Mouse (Mus musculus): ENCODE data around the gene Nras. TPM values are rescaled to one million over a fixed set of nuclear protein-coding genes. Genes with fewer than 3 reads are reported as not detected.

Gene Nras
- polyA plus RNA-seq (2014; fragmentation: Illumina TruSeq; extraction: RNeasy Lipid Tissue Mini Kit (QIAGEN cat#74804); ENCODE audit: low read depth, low replicate concordance): 29.5 TPM

DNA sequence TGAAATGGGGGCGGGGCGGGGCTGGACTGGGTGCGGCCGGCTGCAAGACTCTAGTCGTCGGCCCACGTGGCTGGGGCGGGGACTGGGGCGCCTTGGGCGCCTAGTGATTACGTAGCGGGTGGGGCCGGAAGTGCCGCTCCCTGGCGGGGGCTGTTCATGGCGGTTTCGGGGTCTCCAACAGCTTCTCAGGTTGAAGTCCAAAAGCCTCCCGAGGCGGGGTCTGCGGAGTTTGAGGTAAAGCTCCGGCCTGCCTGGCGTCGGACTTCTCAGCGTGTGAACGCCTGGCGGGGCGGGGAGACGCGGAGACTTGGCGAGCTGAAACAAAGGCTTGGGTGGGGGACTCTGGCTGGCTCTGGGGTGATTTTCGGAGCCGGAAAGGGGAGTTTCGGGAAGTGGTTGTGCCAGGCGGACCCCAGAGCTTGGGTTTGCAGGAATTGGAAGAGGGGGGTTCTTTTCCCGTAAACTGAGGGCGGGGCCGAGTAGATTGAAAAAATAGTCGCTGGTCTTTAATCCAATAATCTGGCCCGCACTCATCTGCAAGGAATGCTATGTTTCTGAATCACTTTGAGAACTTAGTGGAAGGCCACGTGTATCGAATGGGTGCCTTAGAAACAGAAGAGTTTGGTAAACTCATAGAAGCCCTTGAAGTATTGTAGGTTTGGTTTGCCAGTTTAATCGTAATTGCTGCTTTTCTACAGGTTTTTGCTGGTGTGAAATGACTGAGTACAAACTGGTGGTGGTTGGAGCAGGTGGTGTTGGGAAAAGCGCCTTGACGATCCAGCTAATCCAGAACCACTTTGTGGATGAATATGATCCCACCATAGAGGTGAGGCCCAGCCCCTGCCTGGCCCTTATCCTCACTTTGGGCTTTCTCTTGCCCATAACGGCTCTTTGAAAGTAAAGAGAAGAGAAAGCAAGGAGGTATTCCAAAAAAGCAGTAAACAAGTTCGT, at the start of gene Nras:
Nras (plus strand) TSS at position 79 of the 951 bp plus-strand sequence.

DNA sequence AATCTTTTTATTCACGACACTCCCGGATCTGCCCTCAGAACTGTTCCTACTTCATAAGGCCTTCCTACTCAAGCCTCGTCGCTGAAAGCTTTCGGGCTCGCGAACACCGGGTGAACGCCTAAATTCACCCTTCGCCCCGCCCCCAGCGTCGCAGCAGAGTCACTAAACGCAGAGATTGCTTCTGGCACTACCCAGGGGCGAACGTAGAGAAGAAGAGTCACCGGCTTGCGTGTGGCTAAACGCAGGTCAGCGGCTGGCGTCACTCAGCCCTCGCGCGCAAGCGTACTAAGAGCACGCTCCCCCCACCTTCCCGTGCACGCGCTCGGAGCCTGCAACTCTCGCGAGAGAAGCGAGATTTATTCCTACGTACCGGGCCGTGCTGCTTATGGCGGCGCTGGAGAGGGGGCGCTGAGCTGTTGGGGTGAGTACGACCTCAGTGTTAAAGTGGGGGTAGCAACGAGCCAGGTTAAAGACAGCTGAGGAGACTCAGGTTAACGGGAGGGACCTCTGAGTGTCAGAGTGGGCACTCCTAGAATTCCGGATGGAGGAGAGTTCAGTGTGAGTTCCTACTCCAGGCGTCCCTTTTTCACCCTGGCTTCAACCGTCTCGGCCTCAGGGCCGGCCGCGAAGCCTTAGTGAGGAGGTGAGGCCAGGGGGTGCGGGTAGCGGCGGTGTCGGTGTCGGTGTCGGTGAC, 37.7 kb upstream of the Nras start, which contains the start of gene Csde1:
Csde1 (plus strand) TSS at position 178 of the 694 bp plus-strand sequence.

DNA sequence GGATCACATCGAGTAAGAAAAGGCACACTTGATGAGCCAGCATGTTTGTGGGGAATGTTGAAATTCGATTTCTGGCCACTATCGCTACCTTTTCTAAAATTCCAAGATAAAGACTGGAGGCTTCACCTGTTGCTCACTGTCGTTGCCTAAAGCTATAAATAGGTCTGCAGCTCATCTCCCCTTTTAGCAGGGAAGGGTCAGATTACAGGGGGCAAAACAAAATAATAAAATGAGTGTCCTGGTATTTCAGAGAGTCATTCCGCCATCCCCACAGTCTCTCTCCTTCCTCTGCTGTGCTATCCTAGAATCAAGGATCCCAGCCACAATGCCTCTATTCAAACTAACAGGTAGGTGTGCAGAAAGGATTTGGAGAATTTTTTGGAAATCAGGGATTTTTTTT, 15.7 kb downstream of the Nras start, which contains the start of gene Ampd1:
Ampd1 (plus strand) TSS at position 244 of the 400 bp plus-strand sequence.

DNA sequence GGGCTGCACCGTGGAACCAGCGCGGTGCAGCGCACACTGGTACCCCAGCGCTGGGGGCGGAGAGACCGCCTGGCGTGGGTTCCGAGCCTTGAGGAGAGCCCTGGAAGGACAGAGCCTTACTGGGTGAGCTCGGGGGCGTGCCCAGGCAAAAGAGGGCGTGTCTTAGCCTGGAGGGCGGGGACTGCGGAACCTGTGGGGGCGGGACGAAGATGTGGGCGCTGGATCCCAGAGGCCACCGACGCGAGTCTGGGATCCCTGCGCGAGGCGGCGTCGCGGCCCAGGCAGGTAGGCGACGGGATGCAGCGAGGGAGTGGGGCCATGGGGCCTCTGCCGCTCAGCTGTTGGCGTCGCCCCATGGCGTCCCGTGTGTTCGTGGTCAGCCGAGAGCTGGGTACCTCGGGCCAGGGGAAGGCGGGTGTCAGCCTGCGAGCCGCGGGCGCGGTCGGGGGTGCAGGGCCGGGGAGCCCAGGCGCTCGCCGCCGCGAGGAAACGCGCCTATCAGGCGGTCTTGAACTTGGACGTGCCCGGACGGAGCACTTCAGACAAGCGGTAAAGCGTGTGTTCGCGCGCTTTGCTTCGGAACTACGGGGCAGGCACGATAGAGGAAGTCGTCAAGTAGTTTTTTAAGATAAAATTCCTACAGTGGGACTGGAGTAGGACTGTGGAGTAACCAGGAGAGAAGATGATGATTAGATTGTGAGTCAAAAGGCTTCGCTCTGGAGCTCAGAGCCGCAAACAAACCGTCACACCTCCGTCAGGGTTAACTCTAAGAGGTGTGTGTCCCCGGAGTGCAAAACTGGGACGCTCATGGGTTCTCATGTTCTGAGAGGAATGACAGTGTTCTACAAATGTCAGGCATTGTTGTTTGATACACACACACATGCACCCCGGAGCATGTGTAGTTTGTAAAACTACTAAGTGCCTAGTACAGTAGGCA, 44.6 kb downstream of the Nras start, which contains the start of gene Dennd2c:
Dennd2c (plus strand) TSS at position 151 of the 937 bp plus-strand sequence.

Other genes starting within 250 kb of the Nras start
- 2.1 TPM for gene Sycp1, start 122.2 kb upstream of the Nras start, polyA plus RNA-seq (2014; fragmentation: Illumina TruSeq; extraction: RNeasy Lipid Tissue Mini Kit (QIAGEN cat#74804); ENCODE audit: low read depth, low replicate concordance)
- gene Nr1h5, start 94.2 kb upstream of the Nras start, polyA plus RNA-seq (2014; fragmentation: Illumina TruSeq; extraction: RNeasy Lipid Tissue Mini Kit (QIAGEN cat#74804); ENCODE audit: low read depth, low replicate concordance): 0.77 TPM
- gene Sike1, start 62.6 kb upstream of the Nras start, polyA plus RNA-seq (2014; fragmentation: Illumina TruSeq; extraction: RNeasy Lipid Tissue Mini Kit (QIAGEN cat#74804); ENCODE audit: low read depth, low replicate concordance): 33.2 TPM
- 148 TPM for gene Csde1, start 37.9 kb upstream of the Nras start, polyA plus RNA-seq (2014; fragmentation: Illumina TruSeq; extraction: RNeasy Lipid Tissue Mini Kit (QIAGEN cat#74804); ENCODE audit: low read depth, low replicate concordance)
- gene Ampd1, start 15.7 kb downstream of the Nras start, polyA plus RNA-seq (2014; fragmentation: Illumina TruSeq; extraction: RNeasy Lipid Tissue Mini Kit (QIAGEN cat#74804); ENCODE audit: low read depth, low replicate concordance): not detected
- 1.4 TPM for gene Dennd2c, start 44.3 kb downstream of the Nras start, polyA plus RNA-seq (2014; fragmentation: Illumina TruSeq; extraction: RNeasy Lipid Tissue Mini Kit (QIAGEN cat#74804); ENCODE audit: low read depth, low replicate concordance)
- 49.9 TPM for gene Bcas2, start 113.4 kb downstream of the Nras start, polyA plus RNA-seq (2014; fragmentation: Illumina TruSeq; extraction: RNeasy Lipid Tissue Mini Kit (QIAGEN cat#74804); ENCODE audit: low read depth, low replicate concordance)
- 19.4 TPM for gene Trim33, start 221.0 kb downstream of the Nras start, polyA plus RNA-seq (2014; fragmentation: Illumina TruSeq; extraction: RNeasy Lipid Tissue Mini Kit (QIAGEN cat#74804); ENCODE audit: low read depth, low replicate concordance)